Mouse (Mus musculus) hindbrain, embryonic 16.5 days (tissue): ENCODE measurements around the gene Cyp8b1. TPM values are rescaled to one million over a fixed set of nuclear protein-coding genes. Genes with fewer than 3 reads are reported as not detected.

Source experiments
- ATAC-seq: fragments of 200-750 bp; cut with Nextera tagmentation; 2 replicates; pipeline ENCODE4 v1.8.0; 2017; ENCODE audit warnings: moderate TSS enrichment, moderate library complexity
- H3K27ac ChIP-seq: fragments of 300-500 bp; sonication (generic); 2 replicates; pipeline ENCODE4 v1.5.1; 2014; ENCODE audit warnings: low read depth, mild to moderate bottlenecking, control low read depth, low read length, moderate library complexity
- H3K27me3 ChIP-seq: fragments of 300-500 bp; sonication (generic); replicated peaks from 2 replicates; pipeline ENCODE4 v1.6.1; 2014; ENCODE audit warnings: low read length; ENCODE audit not compliant: control insufficient read depth, insufficient read depth
- H3K36me3 ChIP-seq: fragments of 300-500 bp; sonication (generic); 2 replicates; pipeline ENCODE4 v1.6.1; 2014; ENCODE audit warnings: mild to moderate bottlenecking, low read length, moderate library complexity, mixed read lengths; ENCODE audit not compliant: control insufficient read depth, insufficient read depth
- H3K4me1 ChIP-seq: fragments of 300-500 bp; sonication (generic); 2 replicates; pipeline ENCODE4 v1.6.1; 2014; ENCODE audit warnings: low read depth, low read length; ENCODE audit not compliant: control insufficient read depth, insufficient read depth
- H3K4me2 ChIP-seq: fragments of 300-500 bp; sonication (generic); 2 replicates; pipeline ENCODE4 v1.6.1; 2014; ENCODE audit warnings: mild to moderate bottlenecking, low read length, control low read depth, moderate library complexity
- H3K4me3 ChIP-seq: fragments of 300-500 bp; sonication (generic); 2 replicates; pipeline ENCODE4 v1.5.1; 2014; ENCODE audit warnings: mild to moderate bottlenecking, low read length, control low read depth, moderate library complexity
- H3K9ac ChIP-seq: fragments of 300-500 bp; sonication (generic); 2 replicates; pipeline ENCODE4 v1.6.1; 2014; ENCODE audit warnings: low read depth, mild to moderate bottlenecking, control low read depth, low read length, moderate library complexity
- H3K9me3 ChIP-seq: fragments of 300-500 bp; sonication (generic); 2 replicates; pipeline ENCODE4 v1.6.1; 2014; ENCODE audit warnings: mild to moderate bottlenecking, low read length, moderate library complexity; ENCODE audit not compliant: control insufficient read depth
- WGBS: fragments of 180-500 bp; shearing (Covaris S2); extraction: QIAGEN DNeasy Blood & Tissue Kit; methylation state at CpG from one replicate; pipeline ENCODE4 v1.1.7; 2014; 5-methylcytosine and 5-hydroxymethylcytosine counted together
- polyA plus RNA-seq: library from polyadenylated mRNA; unstranded; fragments of >200 nt; fragmentation: Nextera tagmentation; extraction: Ambion mirVana; gene quantifications from 2 replicates; pipeline ENCODE4 v1.2.1, GENCODE M21; 2015

Gene Cyp8b1
- polyA plus RNA-seq, 1 experiment from 2014 or later = not detected

DNA sequence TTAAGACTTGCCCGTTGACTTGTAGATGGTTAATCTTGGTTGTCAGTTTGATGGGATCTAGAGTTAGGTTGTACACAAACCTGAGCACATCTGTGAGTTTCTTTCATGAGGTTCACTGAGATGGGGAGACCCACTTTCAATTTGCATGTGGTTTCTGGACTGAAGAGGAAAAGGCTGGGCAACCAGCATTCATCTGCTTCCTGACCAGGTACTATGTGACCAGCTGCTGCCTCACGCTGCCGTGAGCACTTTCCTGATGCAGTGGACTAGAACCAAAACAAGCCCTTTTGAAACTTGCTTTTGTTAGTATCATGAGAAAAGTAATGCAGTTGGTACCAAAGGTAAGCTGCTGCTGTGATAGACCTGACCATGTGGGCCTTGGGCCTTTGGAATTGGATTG lies 26.9 kb upstream of the Cyp8b1 start:
- Histone ChIP-seq H3K9me3 (no peaks in the 10 kb centered on the region), H3K4me3 (no peak overlapping the region), H3K36me3 (no peaks in the 10 kb centered on the region), H3K27ac (no peak overlapping the region), H3K4me2 (no peak overlapping the region), H3K9ac (no peak overlapping the region), H3K27me3 (no peaks in the 10 kb centered on the region), H3K4me1 (no peaks in the 10 kb centered on the region)
- ATAC-seq = no peak
- over 99% methylated on average over 3 of the region's 3 CpGs for WGBS

DNA sequence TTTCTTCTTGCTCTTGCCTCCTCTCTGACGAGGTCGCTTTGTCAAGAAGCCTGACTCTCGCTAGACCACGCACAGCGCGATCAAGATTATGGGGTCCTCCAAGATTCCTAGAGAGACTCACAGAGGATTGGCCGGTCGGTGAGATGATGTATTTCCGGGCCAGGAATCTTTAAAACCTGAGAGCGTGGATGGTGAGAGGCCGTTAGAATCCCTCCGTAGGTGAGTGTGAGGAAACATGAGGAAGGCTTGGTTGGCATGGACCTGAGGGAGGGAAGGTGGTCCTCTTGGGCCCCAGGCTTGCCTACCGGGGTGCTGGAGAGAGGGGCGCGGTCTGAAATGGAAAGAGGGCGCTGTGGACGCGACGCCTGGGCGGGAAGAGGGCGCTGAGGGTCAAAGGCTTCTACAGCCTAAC lies 21.8 kb upstream of the Cyp8b1 start:
- Histone ChIP-seq H3K9ac (peak overlapping the region; percentile 53), H3K36me3 (no peaks in the 10 kb centered on the region), H3K27ac (peak overlapping the region; percentile 29; the same call in 1 of the 2 replicates), H3K4me3 (peak overlapping the region; percentile 47), H3K4me1 (no peaks in the 10 kb centered on the region), H3K4me2 (peak overlapping the region; percentile 46), H3K27me3 (no peaks in the 10 kb centered on the region), H3K9me3 (no peaks in the 10 kb centered on the region)
- 58% methylated on average over 21 of the region's 21 CpGs for WGBS
- peak; percentile 82 for ATAC-seq

DNA sequence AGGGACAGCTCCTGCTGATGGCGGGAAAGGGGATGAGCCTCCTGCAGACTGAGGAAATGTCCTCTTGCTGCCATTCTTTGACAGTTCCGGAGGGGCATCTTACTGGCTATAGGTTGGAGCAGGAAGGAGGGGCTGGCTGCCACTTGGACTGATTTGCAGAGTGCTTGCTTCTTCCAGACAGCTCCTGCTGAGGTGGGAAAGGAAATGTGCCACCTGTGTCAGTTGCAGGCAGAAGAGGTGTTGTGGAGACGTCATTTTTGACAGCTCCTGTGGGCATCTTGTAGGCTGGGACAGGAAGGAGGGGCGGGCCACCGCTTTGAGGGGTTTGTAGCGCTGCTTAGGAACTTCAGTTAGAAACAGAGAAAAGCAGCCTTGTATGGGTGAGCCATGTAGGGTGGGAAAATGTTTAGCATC lies 21.4 kb upstream of the Cyp8b1 start:
- peak overlapping the region; percentile 46 for H3K4me2 ChIP-seq
- H3K27me3 ChIP-seq = no peaks in the 10 kb centered on the region
- no peaks in the 10 kb centered on the region for H3K9me3 ChIP-seq
- ATAC-seq = peak; percentile 71
- peak overlapping the region; percentile 47 for H3K4me3 ChIP-seq
- no peaks in the 10 kb centered on the region for H3K36me3 ChIP-seq
- 57% methylated on average over 6 of the region's 6 CpGs for WGBS
- peak overlapping the region; percentile 66 for H3K27ac ChIP-seq
- no peaks in the 10 kb centered on the region for H3K4me1 ChIP-seq
- H3K9ac ChIP-seq = no peak overlapping the region; the same call in 1 of the 2 replicates

DNA sequence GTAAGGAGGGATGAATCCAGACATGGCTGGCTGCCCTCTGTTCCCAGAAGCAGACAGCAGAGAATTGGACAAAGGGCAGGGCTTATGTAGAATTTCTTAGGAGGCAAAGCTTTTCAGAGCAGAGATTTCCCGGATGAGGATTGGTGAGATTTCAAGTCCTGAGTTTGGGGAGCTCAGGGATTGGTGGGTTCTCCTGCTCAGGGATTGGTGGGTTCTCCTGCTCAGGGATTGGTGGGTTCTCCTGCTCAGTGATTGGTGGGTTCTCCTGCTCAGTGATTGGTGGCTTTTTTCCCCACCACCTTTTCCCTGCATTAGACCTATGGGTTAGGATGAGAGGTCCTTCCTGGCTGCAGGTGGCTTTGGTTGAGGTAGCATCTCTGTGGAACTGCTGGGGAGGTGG lies 20.8 kb upstream of the Cyp8b1 start:
- no peaks in the 10 kb centered on the region for H3K27me3 ChIP-seq
- 79% methylated on average over 1 of the region's 1 CpGs for WGBS
- H3K9ac ChIP-seq = no peak overlapping the region
- ATAC-seq = peak; percentile 85
- peak overlapping the region; percentile 66 for H3K27ac ChIP-seq
- no peaks in the 10 kb centered on the region for H3K9me3 ChIP-seq
- H3K36me3 ChIP-seq = no peaks in the 10 kb centered on the region
- H3K4me2 ChIP-seq = peak overlapping the region; percentile 46
- H3K4me1 ChIP-seq = no peaks in the 10 kb centered on the region
- H3K4me3 ChIP-seq = peak overlapping the region; percentile 47

DNA sequence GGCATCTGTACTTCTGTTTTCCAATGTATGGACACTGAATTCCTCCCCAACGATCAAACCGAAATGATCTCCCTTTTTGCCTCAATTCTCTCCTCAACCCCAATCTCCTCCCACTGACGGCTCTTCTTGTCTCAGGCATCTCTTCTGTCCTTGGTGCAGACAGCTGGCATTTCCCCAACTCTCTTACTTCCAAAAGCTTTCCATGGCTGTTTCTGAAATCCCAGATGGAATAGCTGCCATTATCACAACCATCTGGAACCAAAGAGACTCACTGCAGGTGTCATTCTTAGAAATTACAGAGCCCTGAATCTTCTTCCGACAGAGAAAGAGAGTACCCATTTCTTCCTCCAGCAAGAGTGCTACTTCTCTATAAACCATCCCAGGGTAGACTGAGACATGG lies 18.8 kb upstream of the Cyp8b1 start:
- no peak for ATAC-seq
- no peaks in the 10 kb centered on the region for H3K9me3 ChIP-seq
- H3K9ac ChIP-seq = no peak overlapping the region
- H3K4me3 ChIP-seq = no peak overlapping the region
- WGBS = 80% methylated on average over 4 of the region's 4 CpGs
- H3K4me1 ChIP-seq = no peaks in the 10 kb centered on the region
- no peaks in the 10 kb centered on the region for H3K27me3 ChIP-seq
- H3K4me2 ChIP-seq = no peak overlapping the region
- H3K27ac ChIP-seq = no peak overlapping the region
- no peaks in the 10 kb centered on the region for H3K36me3 ChIP-seq

DNA sequence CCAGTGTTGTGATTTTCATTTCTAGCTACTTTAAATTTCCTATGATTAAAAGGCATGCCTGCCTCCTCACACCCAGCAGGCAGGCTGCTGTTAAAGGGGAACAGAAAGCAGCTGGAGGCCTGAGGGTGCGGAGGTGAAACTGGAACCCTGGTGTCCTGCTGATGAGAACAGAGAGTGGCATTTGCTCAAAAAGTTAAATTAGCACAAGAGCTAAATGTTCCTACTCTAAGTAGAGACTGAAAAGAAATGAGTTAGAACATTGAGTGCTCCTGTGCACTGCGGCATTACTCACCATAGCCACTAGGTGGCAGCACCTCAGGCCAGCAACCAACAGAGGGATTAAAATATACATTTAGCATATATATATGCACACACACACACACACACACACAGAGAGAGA lies 12.4 kb upstream of the Cyp8b1 start:
- WGBS = 16% methylated on average over 2 of the region's 2 CpGs
- Histone ChIP-seq H3K36me3 (no peaks in the 10 kb centered on the region), H3K4me2 (no peak overlapping the region), H3K9me3 (no peaks in the 10 kb centered on the region), H3K4me1 (no peaks in the 10 kb centered on the region), H3K27ac (no peak overlapping the region), H3K9ac (no peak overlapping the region), H3K27me3 (no peaks in the 10 kb centered on the region), H3K4me3 (no peak overlapping the region)
- no peak for ATAC-seq

DNA sequence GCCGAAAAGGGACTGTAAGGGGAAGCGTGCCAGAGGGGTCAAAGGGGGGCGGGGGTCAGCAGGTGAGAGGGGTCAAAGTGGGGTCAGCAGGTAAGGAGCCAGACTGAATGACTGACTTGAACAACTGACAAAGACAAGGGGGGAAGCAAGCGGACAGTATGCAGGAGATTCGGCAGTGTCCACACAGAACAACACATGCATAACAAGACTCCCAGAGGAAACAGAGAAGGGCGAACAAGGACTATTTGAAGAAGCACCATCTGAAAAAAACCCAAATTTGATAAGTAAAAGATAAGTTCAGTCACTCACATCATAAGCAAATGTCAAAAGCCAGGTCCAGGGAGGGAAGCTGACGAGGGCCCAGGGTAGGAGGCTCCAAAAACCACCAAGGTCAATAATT lies 11.6 kb upstream of the Cyp8b1 start:
- H3K36me3 ChIP-seq = no peaks in the 10 kb centered on the region
- ATAC-seq = no peak
- H3K4me1 ChIP-seq = no peaks in the 10 kb centered on the region
- H3K27ac ChIP-seq = no peak overlapping the region
- no peak overlapping the region for H3K4me3 ChIP-seq
- 83% methylated on average over 7 of the region's 7 CpGs for WGBS
- H3K9ac ChIP-seq = no peak overlapping the region
- H3K9me3 ChIP-seq = no peaks in the 10 kb centered on the region
- H3K4me2 ChIP-seq = no peak overlapping the region
- H3K27me3 ChIP-seq = no peaks in the 10 kb centered on the region

DNA sequence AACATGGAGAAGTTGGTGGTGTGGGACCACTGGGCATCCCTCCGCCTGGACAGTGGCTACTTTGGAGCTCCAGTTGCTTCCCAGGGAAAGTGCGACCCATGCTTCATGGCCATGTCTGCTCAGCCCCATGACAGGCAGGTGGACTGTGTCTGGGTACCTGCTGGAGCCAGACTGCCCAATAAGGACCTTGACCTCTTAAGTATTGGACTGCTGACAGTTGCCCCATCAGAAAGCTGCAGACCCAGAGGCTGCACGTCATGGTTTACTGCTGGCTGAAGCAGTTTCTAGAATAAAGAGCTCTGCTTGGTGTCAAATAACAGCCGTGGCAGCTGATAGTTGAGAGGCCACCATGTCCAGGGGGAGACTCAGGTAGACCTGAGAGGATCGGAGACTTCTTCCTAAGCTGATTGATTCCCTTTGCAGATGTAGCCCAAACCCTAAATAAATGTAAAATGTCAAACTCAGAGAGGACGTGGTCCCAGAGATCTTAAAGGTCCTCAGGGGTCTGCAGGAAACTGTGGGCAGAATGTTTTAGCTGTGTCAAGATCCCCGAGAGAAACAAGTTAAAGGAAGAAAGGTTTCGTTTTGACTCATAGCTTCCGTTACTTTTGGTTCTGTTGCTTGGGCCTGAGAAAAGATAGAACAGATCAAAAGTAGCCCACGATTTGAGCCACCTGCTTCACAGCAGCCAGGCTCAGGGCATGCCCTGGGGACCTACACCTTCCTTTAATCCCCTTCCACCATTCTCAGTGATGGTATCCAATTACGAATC lies 10.7 kb upstream of the Cyp8b1 start:
- Histone ChIP-seq H3K27ac (no peak overlapping the region), H3K9ac (no peak overlapping the region), H3K36me3 (no peaks in the 10 kb centered on the region), H3K4me3 (no peak overlapping the region), H3K4me2 (no peak overlapping the region), H3K4me1 (no peaks in the 10 kb centered on the region), H3K9me3 (no peaks in the 10 kb centered on the region), H3K27me3 (no peaks in the 10 kb centered on the region)
- ATAC-seq = no peak
- 71% methylated on average over 11 of the region's 11 CpGs for WGBS

DNA sequence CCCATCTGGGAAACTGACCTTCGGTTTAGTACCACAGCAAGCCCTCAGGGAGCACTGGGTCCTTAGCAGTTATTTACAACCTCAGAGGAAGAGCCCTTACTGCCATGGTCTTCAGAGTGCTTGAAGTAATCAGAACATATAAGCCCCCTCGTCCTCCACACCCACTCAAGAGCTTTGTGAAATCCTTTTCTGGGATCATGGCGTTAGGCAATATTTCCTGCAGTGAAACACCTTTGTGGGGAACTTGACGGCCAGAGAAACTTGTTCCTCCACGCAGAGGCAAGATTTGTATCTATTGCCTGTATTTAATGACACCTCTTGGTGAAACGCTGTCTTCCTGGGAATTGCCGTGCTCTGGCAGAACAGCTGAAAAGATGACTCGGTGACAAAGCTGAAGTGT lies 9.9 kb upstream of the Cyp8b1 start:
- Histone ChIP-seq H3K36me3 (no peaks in the 10 kb centered on the region), H3K27ac (no peak overlapping the region), H3K9me3 (no peaks in the 10 kb centered on the region), H3K9ac (no peak overlapping the region), H3K4me1 (no peaks in the 10 kb centered on the region), H3K4me3 (no peak overlapping the region), H3K27me3 (no peaks in the 10 kb centered on the region), H3K4me2 (no peak overlapping the region)
- no peak for ATAC-seq
- 77% methylated on average over 8 of the region's 8 CpGs for WGBS
